Mouse (Mus musculus): ENCODE measurements around the gene Guca1b.

DNA sequence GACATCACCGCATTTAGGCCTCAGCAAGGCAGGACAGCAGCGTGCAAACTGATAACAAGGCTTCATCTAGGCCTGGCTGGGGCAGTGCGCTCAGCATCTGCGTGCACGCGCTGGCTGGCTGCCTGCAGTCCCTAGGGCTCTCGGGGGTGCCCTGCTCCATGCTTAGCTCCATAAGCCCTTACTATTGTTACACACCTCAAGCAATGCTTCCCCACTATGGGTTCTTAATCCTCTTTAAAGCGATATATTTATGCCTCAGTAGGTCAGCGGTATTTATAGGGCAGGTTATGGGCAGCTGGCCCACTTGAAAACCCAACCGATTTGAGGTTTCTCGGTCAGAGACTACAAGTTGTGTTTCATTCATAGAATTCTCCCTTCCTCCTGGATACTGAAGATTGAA lies 3.3 kb upstream of the Guca1b start:
- TF ChIP-seq CTCF (IDR thresholded peaks at IDR 0.05; ENCODE audit: insufficient read depth, low read length), result no peak
- no peak for TF ChIP-seq POLR2A (IDR thresholded peaks at IDR 0.05; ENCODE audit: borderline replicate concordance, extremely low read depth, low read depth, low read length)

Data from lung, adult 2 months (tissue).